Mouse (Mus musculus): ENCODE data around the gene Crybg3.

GRCm38 (mm10) chr16:59449092-59449491, 151.7 kb downstream of the Crybg3 start:
- TF ChIP-seq CTCF (IDR thresholded peaks at IDR 0.05; ENCODE audit: control insufficient read depth, insufficient read depth, insufficient replicate concordance, low read depth, low read length), result no peak
- no peak for TF ChIP-seq POLR2A (IDR thresholded peaks at IDR 0.05; ENCODE audit: control insufficient read depth, low read depth, low read length)

Data from testis, adult 2 months (tissue).